Mouse (Mus musculus) ES-E14 (cell line): Measurements from ENCODE around the gene Tatdn2.

Experiments
- CHD2 ChIP-seq: IDR thresholded peaks from 2 replicates; pipeline ENCODE4 v1.6.1; 2014; ENCODE audit warnings: mild to moderate bottlenecking, low read depth, low read length, inconsistent platforms
- HCFC1 ChIP-seq: IDR thresholded peaks from 2 replicates; pipeline ENCODE4 v1.6.1; 2012; ENCODE audit warnings: low read length, inconsistent platforms, borderline replicate concordance; ENCODE audit not compliant: insufficient read depth
- MAFK ChIP-seq: IDR thresholded peaks from 2 replicates; pipeline ENCODE4 v1.6.1; 2014; ENCODE audit warnings: mild to moderate bottlenecking, low read depth, low read length, inconsistent platforms; ENCODE audit not compliant: insufficient read depth
- ZC3H11A ChIP-seq: IDR thresholded peaks from 2 replicates; pipeline ENCODE4 v1.6.1; 2012; ENCODE audit warnings: low read depth, mild to moderate bottlenecking, inconsistent platforms, low read length, borderline replicate concordance

DNA sequence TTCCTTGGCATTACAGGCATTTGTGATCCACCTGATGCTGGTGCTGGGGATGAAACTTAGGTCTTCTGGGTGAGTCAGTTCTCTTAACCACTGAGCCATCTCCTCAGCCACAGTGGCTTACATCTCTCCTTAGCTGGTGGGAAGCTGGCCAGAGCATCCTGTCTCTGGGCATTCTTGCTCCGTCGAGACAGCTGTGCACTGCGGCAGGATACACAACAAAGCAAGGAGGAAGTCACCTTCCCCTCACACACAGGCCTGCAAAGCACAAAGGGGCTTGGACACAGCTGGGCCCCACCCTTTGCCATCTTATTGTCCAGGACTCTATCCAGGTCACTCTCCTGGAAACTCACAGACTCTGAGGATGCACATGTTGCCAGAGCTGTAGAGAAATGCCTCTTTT lies 38.6 kb upstream of the Tatdn2 start:
- TF ChIP-seq HCFC1: no peak
- TF ChIP-seq CHD2: no peak
- TF ChIP-seq ZC3H11A: no peak
- no peak for TF ChIP-seq MAFK
